Mouse (Mus musculus): ENCODE measurements around the gene Rdh19. TPM values are rescaled to one million over a fixed set of nuclear protein-coding genes. Genes with fewer than 3 reads are reported as not detected.
"Not testable (repeated sequence)": the region's sequence is repeated elsewhere in the genome, so short reads cannot be mapped to it uniquely, and the experiment has no call there.

Rdh19 gene
- total and polyA plus RNA-seq, 3 experiments, result not detected

DNA sequence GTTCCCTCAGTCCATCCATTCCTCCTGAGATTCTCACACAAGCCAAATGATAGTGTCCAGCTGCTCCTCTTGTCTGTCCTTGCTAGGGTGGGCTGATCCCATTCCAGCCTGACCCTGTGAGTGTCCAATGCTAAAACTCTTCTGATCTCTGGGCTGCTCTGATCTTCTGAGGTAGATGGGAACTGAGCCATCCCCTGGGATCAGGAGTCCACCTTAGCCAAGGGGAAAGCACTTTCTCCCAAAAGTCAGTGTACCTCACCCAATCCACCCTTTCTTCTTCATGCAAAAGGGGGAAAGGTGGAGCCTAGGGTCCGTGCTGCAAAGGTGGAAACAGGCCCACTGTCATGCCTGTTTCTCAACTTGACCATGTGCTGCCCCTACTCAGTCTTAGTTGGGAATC lies 41.8 kb downstream of the Rdh19 start:
- H3K9ac ChIP-seq (ENCODE audit: insufficient read depth, low read depth), result no peak overlapping the region
- H3K27ac ChIP-seq (ENCODE audit: insufficient read depth, low read depth), result no peak overlapping the region
- no peaks in the 10 kb centered on the region for H3K36me3 ChIP-seq (replicated peaks in 1 of 2; ENCODE audit: control insufficient read depth in 1 of 2, insufficient read depth in 1 of 2, low read length in 1 of 2)
- no peak overlapping the region for H3K4me2 ChIP-seq (ENCODE audit: insufficient read depth, low read depth, poor library complexity, severe bottlenecking)
- no peaks in the 10 kb centered on the region for H3K79me2 ChIP-seq (replicated peaks; ENCODE audit: control insufficient read depth, extremely low read depth, insufficient read depth, poor library complexity, severe bottlenecking)
- no peak overlapping the region for H3K4me3 ChIP-seq (replicated peaks in 1 of 3; ENCODE audit: low read depth in 2 of 3, low read length in 2 of 3, poor library complexity in 1 of 3)
- in situ Hi-C loops (cut with MboI; ENCODE audit: low pct_ligation_motif_present, low pct_unique_long_range_greater_than_20kb, low sequenced_read_pairs), result no loop called here
- TF ChIP-seq CHD2 (IDR thresholded peaks at IDR 0.05; ENCODE audit: low read length), result no peak
- TF ChIP-seq KAT2A (IDR thresholded peaks at IDR 0.05; ENCODE audit: insufficient replicate concordance, low read length), result no peak
- no peak for TF ChIP-seq E2F4 (IDR thresholded peaks at IDR 0.05; ENCODE audit: insufficient replicate concordance, low read depth, low read length)
- no peak for TF ChIP-seq MXI1 (IDR thresholded peaks at IDR 0.05; ENCODE audit: low read depth, low read length)
- no peak for TF ChIP-seq USF2 (conservative IDR thresholded peaks at IDR 0.05; ENCODE audit: low read depth, low read length)
- no peak for DNase-seq (ENCODE audit: extremely low read depth)
- H3K4me1 ChIP-seq (ENCODE audit: control insufficient read depth in 1 of 2, insufficient read depth in 2 of 2), result no peaks in the 10 kb centered on the region
- H3K9me3 ChIP-seq (replicated peaks; ENCODE audit: low read length), result no peaks in the 10 kb centered on the region
- peaks cover 65% of the 10 kb centered on the region for H3K27me3 ChIP-seq (replicated peaks)
- dilution Hi-C loops (cut with MboI; ENCODE audit: extremely low pct_ligation_motif_present, extremely low pct_unique_long_range_greater_than_20kb, low sequenced_read_pairs), result no loop called here

DNA sequence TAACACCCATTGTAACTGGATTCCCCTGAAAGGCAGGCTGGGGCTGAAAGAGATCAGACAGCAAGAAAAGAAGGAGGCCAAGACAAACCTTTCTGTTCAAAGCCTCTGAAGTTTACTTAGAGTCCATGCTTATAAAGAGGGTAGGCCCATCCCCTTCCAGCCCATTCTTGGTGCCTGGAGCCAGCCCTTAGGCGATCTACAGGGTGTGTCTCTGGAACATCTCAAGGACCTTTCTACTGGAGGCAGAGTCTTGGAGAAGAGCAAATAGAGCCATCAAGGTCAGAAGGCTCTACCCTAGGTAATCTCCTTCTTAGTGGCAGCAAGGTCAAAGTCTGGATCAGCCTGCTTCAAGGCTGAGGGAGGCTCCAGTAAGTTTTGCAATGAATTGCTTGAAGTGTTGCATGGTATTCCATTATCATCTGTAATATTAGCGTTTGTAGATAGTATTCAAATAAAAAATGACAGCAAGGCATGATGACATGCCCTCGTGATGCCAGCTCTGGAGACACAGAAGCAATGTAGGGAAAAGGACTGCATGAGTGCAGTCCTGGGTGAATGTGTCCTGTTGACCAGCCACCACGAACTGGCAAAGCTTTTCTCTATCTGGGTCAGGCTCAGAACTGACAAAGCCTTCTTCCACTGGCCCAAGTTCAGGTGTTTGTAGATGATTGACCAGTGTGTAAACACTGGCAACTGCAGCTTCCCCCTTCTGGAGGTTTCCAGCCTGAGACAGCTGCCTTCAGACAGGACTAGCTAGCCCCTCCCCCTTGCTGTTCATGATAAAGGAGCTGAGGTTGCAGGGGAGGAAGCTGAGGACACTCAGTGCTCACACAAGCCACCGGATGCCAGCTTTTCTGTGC lies 43.7 kb downstream of the Rdh19 start:
- DNase-seq (ENCODE audit: extremely low read depth); in situ Hi-C loops (cut with MboI; ENCODE audit: low pct_ligation_motif_present, low pct_unique_long_range_greater_than_20kb, low sequenced_read_pairs); H3K79me2 ChIP-seq (replicated peaks; ENCODE audit: control insufficient read depth, extremely low read depth, insufficient read depth, poor library complexity, severe bottlenecking); H3K4me3 ChIP-seq (replicated peaks in 1 of 3; ENCODE audit: low read depth in 2 of 3, low read length in 2 of 3, poor library complexity in 1 of 3); H3K36me3 ChIP-seq (replicated peaks in 1 of 2; ENCODE audit: control insufficient read depth in 1 of 2, insufficient read depth in 1 of 2, low read length in 1 of 2); H3K4me1 ChIP-seq (ENCODE audit: control insufficient read depth in 1 of 2, insufficient read depth in 2 of 2); dilution Hi-C loops (cut with MboI; ENCODE audit: extremely low pct_ligation_motif_present, extremely low pct_unique_long_range_greater_than_20kb, low sequenced_read_pairs); H3K27ac ChIP-seq (ENCODE audit: insufficient read depth, low read depth); H3K9ac ChIP-seq (ENCODE audit: insufficient read depth, low read depth); H3K9me3 ChIP-seq (replicated peaks; ENCODE audit: low read length); H3K4me2 ChIP-seq (ENCODE audit: insufficient read depth, low read depth, poor library complexity, severe bottlenecking): not testable (repeated sequence)
- H3K27me3 ChIP-seq (replicated peaks), result peaks cover 70% of the 10 kb centered on the region

DNA sequence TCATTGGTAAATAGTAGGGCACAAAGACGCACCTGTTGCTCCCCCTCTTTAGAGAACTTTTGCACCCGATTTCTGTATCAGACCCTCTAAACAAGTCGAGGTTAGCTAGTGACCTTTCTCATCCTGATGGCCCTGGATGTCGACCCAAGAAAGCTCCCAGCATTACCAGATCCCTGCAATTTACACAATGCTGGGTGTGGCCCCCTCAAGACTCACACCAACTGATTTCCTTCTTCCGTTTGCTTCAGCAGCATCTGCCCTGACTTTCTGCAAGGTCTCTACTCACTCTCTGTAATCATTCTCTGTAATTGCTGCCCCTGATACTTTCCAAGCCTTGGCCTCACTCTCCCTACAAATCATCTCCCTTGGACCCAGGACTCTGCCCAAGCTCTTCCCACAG lies 47.0 kb downstream of the Rdh19 start:
- TF ChIP-seq ELF1 (IDR thresholded peaks at IDR 0.05; ENCODE audit: low read depth, low read length) (no peak), KAT2A (IDR thresholded peaks at IDR 0.05; ENCODE audit: insufficient replicate concordance, low read length) (no peak), JUN (IDR thresholded peaks at IDR 0.05; ENCODE audit: insufficient read depth, low read depth, low read length) (no peak), POLR2AphosphoS2 (IDR thresholded peaks at IDR 0.05; ENCODE audit: low read depth, low read length) (no peak), ZKSCAN1 (IDR thresholded peaks at IDR 0.05; ENCODE audit: borderline replicate concordance, low read depth, low read length) (no peak), NRF1 (IDR thresholded peaks at IDR 0.05; ENCODE audit: low read depth, low read length) (no peak), MYC (IDR thresholded peaks at IDR 0.05; ENCODE audit: low read depth, low read length) (no peak), RAD21 (IDR thresholded peaks at IDR 0.05; ENCODE audit: low read depth, low read length) (no peak), ZMIZ1 (IDR thresholded peaks at IDR 0.05; ENCODE audit: low read depth, low read length) (no peak), USF2 (conservative IDR thresholded peaks at IDR 0.05; ENCODE audit: low read depth, low read length) (no peak), MAFK (IDR thresholded peaks at IDR 0.05; ENCODE audit: insufficient replicate concordance, low read length) (no peak), PAX5 (IDR thresholded peaks at IDR 0.05; ENCODE audit: low read length) (no peak), ZNF384 (IDR thresholded peaks at IDR 0.05; ENCODE audit: low read depth, low read length) (no peak), CTCF (conservative IDR thresholded peaks at IDR 0.05 in 1 of 2, IDR thresholded peaks at IDR 0.05 in 1 of 2; ENCODE audit: low read depth in 2 of 2, low read length in 2 of 2) (no peak), MAX (IDR thresholded peaks at IDR 0.05; ENCODE audit: low read length) (no peak), UBTF (IDR thresholded peaks at IDR 0.05; ENCODE audit: low read depth, low read length) (no peak), MEF2A (IDR thresholded peaks at IDR 0.05; ENCODE audit: borderline replicate concordance, low read depth, low read length) (no peak)
- dilution Hi-C loops (cut with MboI; ENCODE audit: extremely low pct_ligation_motif_present, extremely low pct_unique_long_range_greater_than_20kb, low sequenced_read_pairs), result no loop called here

More for the DNA sequence above, 47.0 kb downstream of the Rdh19 start:
- DNase-seq (ENCODE audit: extremely low read depth), result no peak
- in situ Hi-C loops (cut with MboI; ENCODE audit: low pct_ligation_motif_present, low pct_unique_long_range_greater_than_20kb, low sequenced_read_pairs), result loop anchor here (5.0 kb wide), 1 partner anchor 54 kb away; no protein-coding TSS in a partner anchor
- Histone ChIP-seq H3K27ac (ENCODE audit: insufficient read depth, low read depth) (no peak overlapping the region), H3K9ac (ENCODE audit: insufficient read depth, low read depth) (no peak overlapping the region), H3K27me3 (replicated peaks) (peaks cover 76% of the 10 kb centered on the region), H3K4me3 (replicated peaks in 1 of 3; ENCODE audit: low read depth in 2 of 3, low read length in 2 of 3, poor library complexity in 1 of 3) (no peak overlapping the region), H3K4me1 (ENCODE audit: control insufficient read depth in 1 of 2, insufficient read depth in 2 of 2) (no peaks in the 10 kb centered on the region), H3K79me2 (replicated peaks; ENCODE audit: control insufficient read depth, extremely low read depth, insufficient read depth, poor library complexity, severe bottlenecking) (no peaks in the 10 kb centered on the region), H3K36me3 (replicated peaks in 1 of 2; ENCODE audit: control insufficient read depth in 1 of 2, insufficient read depth in 1 of 2, low read length in 1 of 2) (no peaks in the 10 kb centered on the region), H3K4me2 (ENCODE audit: insufficient read depth, low read depth, poor library complexity, severe bottlenecking) (no peak overlapping the region), H3K9me3 (replicated peaks; ENCODE audit: low read length) (no peaks in the 10 kb centered on the region)

Data from CH12.LX (cell line).